ENCODE assay signal across 14 mouse cellular contexts in genomic region chr2:68377251-68377681, GRCm38 (mm10).
DNase-seq lines count a peak whose midpoint lies in the region; TF ChIP-seq lines count a peak whose summit lies in the region.
"Had no signal": no experiment of that assay in that cellular context is flagged by ENCODE, and none has a peak within 500 bp of the region (broad histone marks: within the 10 kb centered on the region; RNA-seq: fewer than 3 reads in every experiment).

No protein-coding gene starts in this region.

- H3K4me1 ChIP-seq in testis, adult 2 months (ENCODE audit: control insufficient read depth, insufficient read depth, low read length): no peaks in the 10 kb centered on the region; the same call in 1 of the 2 replicates

- peak overlapping the region; percentile 58 for H3K27ac ChIP-seq in testis, adult 2 months (ENCODE audit: control insufficient read depth, insufficient read depth, low read depth, low read length)
- H3K27ac ChIP-seq: embryonic facial prominence, embryonic 15.5 days; forebrain, embryonic 15.5 days; hindbrain, embryonic 12.5 days; liver, embryonic 13.5 days had no signal

- TF ChIP-seq POLR2A in testis, adult 2 months (IDR thresholded peaks at IDR 0.05; ENCODE audit: control insufficient read depth, low read depth, low read length): no peak

- no peaks in the 10 kb centered on the region for H3K36me3 ChIP-seq in testis, adult 2 months (ENCODE audit: control insufficient read depth, insufficient read depth, low read length)
- H3K36me3 ChIP-seq: embryonic facial prominence, embryonic 15.5 days; forebrain, embryonic 15.5 days; hindbrain, embryonic 12.5 days; liver, embryonic 13.5 days had no signal

- no peak overlapping the region for H3K4me3 ChIP-seq in testis, adult 2 months (ENCODE audit: control insufficient read depth, low read depth, low read length)
- H3K4me3 ChIP-seq: embryonic facial prominence, embryonic 15.5 days; forebrain, embryonic 15.5 days; hindbrain, embryonic 12.5 days; liver, embryonic 13.5 days; myocyte had no signal

- DNase-seq in adrenal gland, adult 2 months: peak; percentile 51
- DNase-seq in adrenal gland, postnatal 4 days (ENCODE audit: low spot score in 2 of 2): no peak
- DNase-seq in testis, postnatal 10 days (ENCODE audit: low spot score): no peak
- DNase-seq in kidney, adult 9 months: peak; percentile 75
- DNase-seq in ovary, postnatal 36 days (ENCODE audit: low spot score): peak; percentile 46
- DNase-seq in right cerebral cortex, adult 2 months (ENCODE audit: low spot score in 2 of 2): no peak
- no peak for DNase-seq in yolk sac, embryonic 10.5 days (ENCODE audit: low spot score)
- DNase-seq: liver, embryonic 13.5 days; thymus, postnatal 4 days had no signal

- TF ChIP-seq CTCF in testis, adult 2 months (IDR thresholded peaks at IDR 0.05; ENCODE audit: control insufficient read depth, insufficient read depth, insufficient replicate concordance, low read depth, low read length): no peak

- H3K27me3 ChIP-seq in testis, adult 2 months (ENCODE audit: control insufficient read depth, insufficient read depth, low read length): no peaks in the 10 kb centered on the region
- H3K27me3 ChIP-seq: embryonic facial prominence, embryonic 15.5 days; forebrain, embryonic 15.5 days; hindbrain, embryonic 12.5 days; liver, embryonic 13.5 days had no signal

Comparison
In these comparisons a context has a peak if more than half of its experiments do, and no peak if none do; other contexts are left out.
1. DNase-seq: peak in adrenal gland, adult 2 months (single experiment), kidney, adult 9 months (single experiment) and ovary, postnatal 36 days (single experiment); none in adrenal gland, postnatal 4 days (0 of 2), testis, postnatal 10 days (single experiment), right cerebral cortex, adult 2 months (0 of 2) and yolk sac, embryonic 10.5 days (single experiment).